Mouse (Mus musculus): ENCODE measurements around the gene Fbll1.

DNA sequence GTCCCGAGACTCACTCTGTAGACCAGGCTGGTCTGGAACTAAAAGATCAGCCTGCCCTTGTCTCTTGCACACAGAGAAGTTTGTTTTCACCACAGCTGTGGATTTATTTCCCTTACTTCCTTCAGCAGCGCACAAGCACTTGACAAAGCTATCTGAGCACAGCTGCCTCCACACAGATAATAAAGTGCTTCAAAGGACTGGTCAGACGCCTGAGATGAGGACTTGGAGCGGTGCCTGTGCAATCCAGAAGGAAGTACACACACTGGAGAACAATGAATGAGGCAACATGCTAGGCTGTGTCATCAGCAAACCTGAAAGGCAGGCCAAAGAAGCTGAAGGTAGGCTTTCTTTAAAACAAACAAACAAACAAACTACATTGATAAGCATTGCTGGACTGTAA, 33.5 kb upstream of the Fbll1 start:
- TF ChIP-seq CTCF (IDR thresholded peaks at IDR 0.05; ENCODE audit: extremely low read depth, insufficient read depth, insufficient read length, insufficient replicate concordance), result no peak
- no peak for TF ChIP-seq POLR2A (IDR thresholded peaks at IDR 0.05; ENCODE audit: low read depth, low read length)
